Mouse (Mus musculus): Measurements from ENCODE around the gene Ccnj.

The Ccnj gene

GRCm38 (mm10) chr19:40844731-40845130, 13.7 kb downstream of the Ccnj start:
- DNase-seq (ENCODE audit: low spot score): no peak

- DNase-seq (ENCODE audit: low spot score): no peak
These were observed 18.3 kb downstream of the Ccnj start for GRCm38 (mm10) chr19:40849391-40849790.

DNA sequence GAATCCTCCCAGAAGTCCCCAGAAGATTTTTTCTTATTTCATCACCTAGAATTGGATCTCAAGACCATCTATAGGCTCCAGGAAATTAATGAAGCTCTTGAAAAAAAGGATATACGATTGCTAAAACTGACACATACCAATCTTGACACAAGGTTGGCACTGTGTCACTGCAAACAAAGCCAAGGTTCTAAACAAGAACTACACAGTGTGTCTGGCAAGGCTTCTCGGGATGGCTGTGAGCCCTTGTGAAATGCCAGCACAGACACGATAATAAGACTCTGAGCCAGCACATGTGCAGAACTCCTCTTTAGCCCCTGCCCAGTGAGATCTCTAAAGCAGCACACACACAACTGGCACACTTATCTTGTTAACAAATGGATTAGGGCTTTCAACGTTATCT, 28.5 kb downstream of the Ccnj start:
- DNase-seq (ENCODE audit: low spot score): no peak

GRCm38 (mm10) chr19:40868284-40868683, 37.2 kb downstream of the Ccnj start:
- no peak for DNase-seq (ENCODE audit: low spot score)

GRCm38 (mm10) chr19:40869425-40870105, 38.5 kb downstream of the Ccnj start:
- no peak for DNase-seq (ENCODE audit: low spot score)

GRCm38 (mm10) chr19:40872955-40873665, 42.0 kb downstream of the Ccnj start:
- peak; percentile 77 for DNase-seq (ENCODE audit: low spot score)

DNA sequence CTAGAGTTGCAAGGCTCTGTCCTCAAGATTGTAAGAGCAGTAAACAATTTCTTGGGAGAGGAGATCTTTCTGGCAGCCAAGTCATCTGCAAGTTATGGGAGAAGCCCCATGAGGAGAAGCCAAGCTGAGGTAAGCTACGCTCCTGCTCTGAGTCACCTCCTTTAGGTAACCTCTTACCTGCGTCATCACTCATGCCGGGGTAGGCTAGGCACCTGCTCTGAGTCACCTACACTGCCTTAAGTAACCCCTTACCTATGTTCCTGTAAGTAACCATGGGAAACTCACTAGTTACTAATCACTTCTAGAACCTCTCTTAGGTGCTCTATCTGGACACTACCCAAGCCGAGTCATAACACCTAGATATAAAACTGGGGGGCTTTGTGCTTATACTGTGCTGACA, 50.6 kb downstream of the Ccnj start:
- no peak for DNase-seq (ENCODE audit: low spot score)

DNA sequence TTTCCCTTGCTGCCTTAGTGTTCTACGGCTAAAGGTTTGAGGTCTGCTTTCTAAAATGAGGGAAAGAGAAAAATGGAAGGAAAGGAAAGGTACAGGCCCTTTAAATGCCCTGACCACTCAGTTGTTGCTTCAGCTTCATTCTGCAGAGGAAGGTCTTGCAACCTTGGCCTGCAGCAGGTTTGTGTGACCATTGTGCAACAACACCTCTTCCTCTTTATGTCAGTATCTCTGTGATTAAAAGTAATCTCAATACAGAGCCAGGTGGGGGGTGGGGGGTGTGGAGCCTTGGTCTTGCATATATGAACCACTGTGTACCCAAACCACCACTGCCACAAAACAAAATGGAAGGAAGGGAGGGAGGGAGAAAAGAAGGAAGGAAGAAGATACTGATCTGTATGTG, 57.8 kb downstream of the Ccnj start:
- no peak for DNase-seq (ENCODE audit: low spot score)

- DNase-seq (ENCODE audit: low spot score): no peak
These were observed 63.0 kb downstream of the Ccnj start for GRCm38 (mm10) chr19:40894071-40894506.

DNA sequence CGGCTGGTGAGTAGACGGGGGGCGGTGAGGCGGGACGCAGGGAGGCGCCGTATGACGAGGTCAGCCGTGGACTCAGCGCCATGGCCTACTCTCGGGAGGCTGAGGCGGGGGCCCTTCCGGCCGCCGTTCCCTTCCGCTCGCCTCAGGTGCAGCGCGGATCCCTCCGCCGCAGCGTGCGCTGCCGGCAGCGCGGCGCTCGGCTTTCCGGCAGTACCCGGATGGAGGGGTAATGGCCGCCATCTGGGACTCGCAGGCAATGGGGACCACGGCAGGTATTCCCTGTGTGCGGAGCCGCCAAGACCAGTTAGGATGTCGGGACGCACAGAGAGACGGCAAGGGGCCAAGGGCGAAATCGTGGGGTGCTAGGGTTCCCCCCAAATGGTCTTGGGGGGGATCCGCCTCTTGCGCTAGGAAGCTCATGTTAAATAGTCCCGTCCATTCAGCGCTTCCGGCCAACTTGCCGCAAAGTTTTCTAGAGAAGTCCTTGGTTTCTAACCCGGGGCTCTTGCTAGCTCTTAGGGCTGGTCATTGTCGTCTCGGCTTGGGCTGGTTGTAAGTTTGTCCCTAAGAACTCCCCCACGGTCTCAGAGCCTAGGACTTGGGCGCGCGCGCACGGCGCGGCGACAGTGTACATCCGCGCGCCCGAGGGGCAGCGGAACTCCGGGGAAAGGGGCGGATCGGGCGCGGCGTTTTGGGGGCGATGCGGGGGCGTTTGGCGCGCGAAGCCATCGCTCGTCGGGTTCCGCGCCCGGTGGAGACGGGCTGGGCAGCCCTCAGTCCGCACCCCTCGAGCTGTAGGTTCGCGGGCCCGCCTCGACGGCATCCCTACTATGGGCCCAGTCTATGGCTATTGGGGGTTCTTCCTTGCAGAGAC, 63.7 kb downstream of the Ccnj start, which contains the start of gene Zfp518a:
Gene Zfp518a, plus strand, starts transcription at position 187 of the 874 bp plus-strand sequence.
- DNase-seq (ENCODE audit: low spot score): peak; percentile 65

- DNase-seq (ENCODE audit: low spot score): no peak
These were observed 64.3 kb downstream of the Ccnj start for GRCm38 (mm10) chr19:40895393-40895703.
